Mouse (Mus musculus) CH12.LX (cell line): ENCODE measurements around the gene Alk. TPM values are rescaled to one million over a fixed set of nuclear protein-coding genes. Genes with fewer than 3 reads are reported as not detected.

Experiments
- DNase-seq: peaks from one replicate; pipeline ENCODE4 v3.0.0-alpha.2; 2013; ENCODE audit errors: extremely low read depth
- H3K27ac ChIP-seq: 2 replicates; pipeline ENCODE4 v1.5.1; 2012; ENCODE audit warnings: low read depth, mild to moderate bottlenecking, control low read depth, moderate library complexity; ENCODE audit not compliant: insufficient read depth
- H3K27me3 ChIP-seq: replicated peaks from 2 replicates; pipeline ENCODE3; 2012; ENCODE audit warnings: inconsistent platforms
- H3K36me3 ChIP-seq, 2 experiments: replicated peaks in 1 of 2; 2 replicates each; pipeline versions ENCODE3 to v1.6.1; 2012; ENCODE audit warnings: inconsistent platforms in 1 of 2, low read length in 1 of 2, mild to moderate bottlenecking in 1 of 2, mixed read lengths in 1 of 2, moderate library complexity in 1 of 2; ENCODE audit not compliant: control insufficient read depth in 1 of 2, insufficient read depth in 1 of 2
- H3K4me1 ChIP-seq, 2 experiments: 2 replicates each; pipeline ENCODE4 v1.6.1; 2012; ENCODE audit warnings: inconsistent platforms in 1 of 2, moderate library complexity in 1 of 2; ENCODE audit not compliant: insufficient read depth in 2 of 2, control insufficient read depth in 1 of 2
- H3K4me2 ChIP-seq: 2 replicates; pipeline ENCODE4 v1.6.1; 2012; ENCODE audit warnings: low read depth, mild to moderate bottlenecking, control low read depth; ENCODE audit not compliant: poor library complexity, insufficient read depth, severe bottlenecking
- H3K4me3 ChIP-seq, 3 experiments: fragments of 150-350 bp in 1 of 3; sonication (generic) in 1 of 3; replicated peaks in 1 of 3; 2 replicates each; pipeline versions ENCODE3 to v1.5.1; 2011 to 2012; ENCODE audit warnings: low read depth in 2 of 3, low read length in 2 of 3, mild to moderate bottlenecking in 2 of 3, moderate library complexity in 2 of 3, control low read depth in 1 of 3, improper control_type of control experiment in 1 of 3, inconsistent platforms in 1 of 3, mixed read lengths in 1 of 3; ENCODE audit not compliant: poor library complexity in 1 of 3
- H3K79me2 ChIP-seq: replicated peaks from 2 replicates; pipeline ENCODE4 v1.6.1; 2012; ENCODE audit warnings: mild to moderate bottlenecking, moderate library complexity; ENCODE audit not compliant: control insufficient read depth, poor library complexity, insufficient read depth, severe bottlenecking; ENCODE audit errors: extremely low read depth
- H3K9ac ChIP-seq: 2 replicates; pipeline ENCODE4 v1.6.1; 2012; ENCODE audit warnings: low read depth, mild to moderate bottlenecking, control low read depth, moderate library complexity; ENCODE audit not compliant: insufficient read depth
- H3K9me3 ChIP-seq: replicated peaks from 2 replicates; pipeline ENCODE3; 2012; ENCODE audit warnings: low read length, inconsistent platforms, mixed read lengths
- BHLHE40 ChIP-seq: IDR thresholded peaks from 2 replicates; pipeline ENCODE4 v1.6.1; 2011; ENCODE audit warnings: mild to moderate bottlenecking, low read depth, low read length, improper control_type of control experiment
- ELF1 ChIP-seq: IDR thresholded peaks from 2 replicates; pipeline ENCODE4 v1.6.1; 2014; ENCODE audit warnings: low read depth, mild to moderate bottlenecking, inconsistent platforms, low read length, improper control_type of control experiment
- GABPA ChIP-seq: IDR thresholded peaks from 2 replicates; pipeline ENCODE4 v1.6.1; 2012; ENCODE audit warnings: low read depth, low read length, improper control_type of control experiment, inconsistent platforms; ENCODE audit not compliant: insufficient replicate concordance
- IRF4 ChIP-seq: IDR thresholded peaks from 2 replicates; pipeline ENCODE4 v1.6.1; 2014; ENCODE audit warnings: low read depth, mild to moderate bottlenecking, inconsistent platforms, low read length, improper control_type of control experiment
- JUND ChIP-seq: conservative IDR thresholded peaks from 2 replicates; pipeline ENCODE4 v1.6.1; 2011; ENCODE audit warnings: low read depth, low read length, improper control_type of control experiment
- KAT2A ChIP-seq: IDR thresholded peaks from 2 replicates; pipeline ENCODE4 v1.6.1; 2012; ENCODE audit warnings: low read length, improper control_type of control experiment, inconsistent platforms; ENCODE audit not compliant: insufficient replicate concordance
- MAFK ChIP-seq: IDR thresholded peaks from 2 replicates; pipeline ENCODE4 v1.6.1; 2011; ENCODE audit warnings: low read length, improper control_type of control experiment; ENCODE audit not compliant: insufficient replicate concordance
- MAZ ChIP-seq: IDR thresholded peaks from 2 replicates; pipeline ENCODE4 v1.6.1; 2012; ENCODE audit warnings: low read depth, mild to moderate bottlenecking, inconsistent platforms, low read length, improper control_type of control experiment, moderate library complexity
- MEF2A ChIP-seq: IDR thresholded peaks from 2 replicates; pipeline ENCODE4 v1.6.1; 2014; ENCODE audit warnings: low read depth, mild to moderate bottlenecking, inconsistent platforms, low read length, improper control_type of control experiment, borderline replicate concordance
- MYC ChIP-seq: IDR thresholded peaks from 2 replicates; pipeline ENCODE4 v1.6.1; 2011; ENCODE audit warnings: low read depth, mild to moderate bottlenecking, improper control_type of control experiment, low read length
- NELFE ChIP-seq: IDR thresholded peaks from 2 replicates; pipeline ENCODE4 v1.6.1; 2011; ENCODE audit warnings: low read depth, low read length, improper control_type of control experiment
- NRF1 ChIP-seq: IDR thresholded peaks from 2 replicates; pipeline ENCODE4 v1.6.1; 2014; ENCODE audit warnings: low read depth, mild to moderate bottlenecking, inconsistent platforms, low read length, improper control_type of control experiment, moderate library complexity
- RAD21 ChIP-seq: IDR thresholded peaks from 2 replicates; pipeline ENCODE4 v1.6.1; 2011; ENCODE audit warnings: low read depth, mild to moderate bottlenecking, low read length, improper control_type of control experiment, moderate library complexity
- TCF12 ChIP-seq: IDR thresholded peaks from 2 replicates; pipeline ENCODE4 v1.6.1; 2014; ENCODE audit warnings: low read depth, mild to moderate bottlenecking, inconsistent platforms, low read length, improper control_type of control experiment
- UBTF ChIP-seq: IDR thresholded peaks from 2 replicates; pipeline ENCODE4 v1.6.1; 2012; ENCODE audit warnings: low read depth, mild to moderate bottlenecking, inconsistent platforms, low read length, improper control_type of control experiment, moderate library complexity
- USF1 ChIP-seq: IDR thresholded peaks from 2 replicates; pipeline ENCODE4 v1.6.1; 2014; ENCODE audit warnings: low read depth, mild to moderate bottlenecking, inconsistent platforms, low read length, improper control_type of control experiment
- ZC3H11A ChIP-seq: IDR thresholded peaks from 2 replicates; pipeline ENCODE4 v1.6.1; 2012; ENCODE audit warnings: low read depth, mild to moderate bottlenecking, inconsistent platforms, low read length, improper control_type of control experiment
- ZKSCAN1 ChIP-seq: IDR thresholded peaks from 2 replicates; pipeline ENCODE4 v1.6.1; 2012; ENCODE audit warnings: low read depth, inconsistent platforms, low read length, improper control_type of control experiment, borderline replicate concordance
- ZNF384 ChIP-seq: IDR thresholded peaks from 2 replicates; pipeline ENCODE4 v1.6.1; 2012; ENCODE audit warnings: low read depth, low read length, improper control_type of control experiment, inconsistent platforms
- dilution Hi-C: fragments of 300-500 bp; cut with MboI; formaldehyde crosslinking; loops from 2 replicates; pipeline ENCODE4 v1.14.3; 2020; ENCODE audit warnings: low sequenced_read_pairs; ENCODE audit not compliant: extremely low pct_unique_long_range_greater_than_20kb, extremely low pct_ligation_motif_present
- in situ Hi-C: fragments of 300-500 bp; cut with MboI; formaldehyde crosslinking; loops from 3 replicates; pipeline ENCODE4 v1.14.3; 2019; ENCODE audit warnings: low sequenced_read_pairs, low pct_ligation_motif_present, low pct_unique_long_range_greater_than_20kb, mixed read lengths
- polyA plus RNA-seq: library from polyadenylated mRNA; unstranded; fragments of >175 nt; gene quantifications from 2 replicates; pipeline ENCODE4 v1.2.1, GENCODE M21; 2012; ENCODE audit warnings: low read depth; ENCODE audit not compliant: insufficient read length
- total RNA-seq, 2 experiments: library from RNA; depleted of rRNA; stranded (reverse); fragments of 300-350 nt in 1 of 2; fragments of >200 nt in 1 of 2; gene quantifications; 2 replicates each; pipeline ENCODE4 v1.2.3; 2012 to 2014

Alk gene
- total and polyA plus RNA-seq, 3 experiments: 0.38 to 0.63 (median 0.44) TPM

- Histone ChIP-seq H3K27ac (no peak overlapping the region), H3K27me3 (no peaks in the 10 kb centered on the region), H3K4me3 (no peak overlapping the region), H3K4me1 (peaks cover 0 to 7% of the 10 kb centered on the region in 2 experiments; a peak in 1 of 4 replicates), H3K9me3 (no peaks in the 10 kb centered on the region), H3K4me2 (no peak overlapping the region), H3K9ac (no peak overlapping the region), H3K36me3 (no peaks in the 10 kb centered on the region), H3K79me2 (no peaks in the 10 kb centered on the region)
- TF ChIP-seq NELFE (no peak), USF1 (no peak), MAFK (no peak), ELF1 (no peak), MEF2A (no peak), MAZ (no peak), MYC (no peak), ZC3H11A (no peak), TCF12 (no peak), JUND (no peak), KAT2A (no peak), GABPA (no peak), UBTF (no peak), ZKSCAN1 (no peak)
- in situ Hi-C loops: no loop called here
- DNase-seq: peak; percentile 11
- dilution Hi-C loops: no loop called here
These were observed 541.4 kb downstream of the Alk start for GRCm38 (mm10) chr17:72062978-72063377.

DNA sequence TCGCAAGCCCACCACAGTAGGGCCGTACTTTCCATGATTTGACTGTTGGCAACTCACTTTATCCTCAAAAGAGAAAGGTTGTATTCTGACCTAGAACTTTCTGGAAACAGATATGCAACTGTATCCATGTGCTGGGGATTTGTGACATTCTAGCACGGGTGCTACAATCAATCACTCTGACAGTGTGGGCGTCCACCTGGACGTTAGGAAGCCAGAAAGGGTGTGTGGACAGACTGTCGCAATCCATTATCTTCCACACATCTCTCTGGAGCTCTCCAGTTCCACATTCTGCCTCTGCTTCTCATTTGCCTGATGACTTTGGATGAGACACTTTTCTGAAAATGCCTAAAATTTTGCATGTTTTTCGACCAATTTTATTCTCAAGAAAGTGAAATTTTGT, 545.1 kb downstream of the Alk start:
- Histone ChIP-seq H3K36me3 (no peaks in the 10 kb centered on the region), H3K27ac (no peak overlapping the region), H3K4me1 (peaks cover 0 to 7% of the 10 kb centered on the region in 2 experiments; a peak in 1 of 4 replicates), H3K27me3 (no peaks in the 10 kb centered on the region), H3K9me3 (no peaks in the 10 kb centered on the region), H3K79me2 (no peaks in the 10 kb centered on the region), H3K4me3 (no peak overlapping the region), H3K9ac (no peak overlapping the region), H3K4me2 (no peak overlapping the region)
- dilution Hi-C loops: no loop called here
- no peak for DNase-seq
- in situ Hi-C loops: no loop called here
- no peak for TF ChIP-seq IRF4
- no peak for TF ChIP-seq ZC3H11A
- no peak for TF ChIP-seq ELF1
- TF ChIP-seq BHLHE40: no peak
- no peak for TF ChIP-seq NRF1
- TF ChIP-seq USF1: no peak
- TF ChIP-seq RAD21: no peak
- TF ChIP-seq ZNF384: no peak
